Mouse (Mus musculus) embryonic fibroblast, embryonic 13.5 days (primary cell): Measurements from ENCODE around the gene Endov. TPM values are rescaled to one million over a fixed set of nuclear protein-coding genes. Genes with fewer than 3 reads are reported as not detected.
A peak's percentile ranks its signal among the peaks of the same experiment; 100 is the strongest.

Source experiments
- H3K27ac ChIP-seq: 2 replicates; pipeline ENCODE4 v1.5.1; 2012; ENCODE audit warnings: low read length, control low read depth, inconsistent platforms; ENCODE audit not compliant: insufficient read depth
- H3K4me1 ChIP-seq: 2 replicates; pipeline ENCODE4 v1.6.1; 2011; ENCODE audit warnings: low read length; ENCODE audit not compliant: control insufficient read depth, insufficient read depth
- H3K4me3 ChIP-seq: 2 replicates; pipeline ENCODE4 v1.5.1; 2011; ENCODE audit warnings: mild to moderate bottlenecking, control low read depth, low read length; ENCODE audit not compliant: insufficient read depth
- CTCF ChIP-seq: IDR thresholded peaks from 2 replicates; pipeline ENCODE4 v1.5.1; 2011; ENCODE audit warnings: mild to moderate bottlenecking, control low read depth, low read length, moderate library complexity, borderline replicate concordance; ENCODE audit not compliant: insufficient read depth
- POLR2A ChIP-seq: IDR thresholded peaks from 2 replicates; pipeline ENCODE4 v1.6.1; 2011; ENCODE audit warnings: low read depth, mild to moderate bottlenecking, control low read depth, low read length, moderate library complexity
- polyA plus RNA-seq: library from polyadenylated mRNA; stranded (reverse); fragments of >200 nt; gene quantifications from 2 replicates; pipeline ENCODE4 v1.2.4, GENCODE M21; 2011; ENCODE audit warnings: low read depth; ENCODE audit not compliant: missing spikeins, insufficient read length

Gene Endov
- polyA plus RNA-seq, 1 experiment = 15.2 TPM

GRCm38 (mm10) chr11:119516677-119517361 lies 25.7 kb downstream of the Endov start:
- H3K27ac ChIP-seq = no peak overlapping the region
- H3K4me3 ChIP-seq = no peak overlapping the region
- TF ChIP-seq POLR2A = no peak
- TF ChIP-seq CTCF = peak; percentile 23; the same call in 1 of the 2 replicates
- H3K4me1 ChIP-seq = no peaks in the 10 kb centered on the region

GRCm38 (mm10) chr11:119519387-119519786 lies 28.2 kb downstream of the Endov start:
- TF ChIP-seq CTCF = no peak
- TF ChIP-seq POLR2A = no peak
- no peak overlapping the region for H3K27ac ChIP-seq
- no peak overlapping the region for H3K4me3 ChIP-seq
- H3K4me1 ChIP-seq = no peaks in the 10 kb centered on the region

GRCm38 (mm10) chr11:119520005-119520712 lies 29.0 kb downstream of the Endov start:
- TF ChIP-seq CTCF = no peak
- no peak for TF ChIP-seq POLR2A
- no peak overlapping the region for H3K4me3 ChIP-seq
- no peaks in the 10 kb centered on the region for H3K4me1 ChIP-seq
- H3K27ac ChIP-seq = no peak overlapping the region

GRCm38 (mm10) chr11:119520713-119521063 lies 29.5 kb downstream of the Endov start:
- Histone ChIP-seq H3K4me1 (no peaks in the 10 kb centered on the region), H3K4me3 (no peak overlapping the region), H3K27ac (no peak overlapping the region)
- TF ChIP-seq CTCF (no peak), POLR2A (no peak)

GRCm38 (mm10) chr11:119521920-119522710 lies 31.0 kb downstream of the Endov start:
- Histone ChIP-seq H3K27ac (no peak overlapping the region), H3K4me1 (no peaks in the 10 kb centered on the region), H3K4me3 (no peak overlapping the region)
- TF ChIP-seq POLR2A (no peak), CTCF (no peak)

DNA sequence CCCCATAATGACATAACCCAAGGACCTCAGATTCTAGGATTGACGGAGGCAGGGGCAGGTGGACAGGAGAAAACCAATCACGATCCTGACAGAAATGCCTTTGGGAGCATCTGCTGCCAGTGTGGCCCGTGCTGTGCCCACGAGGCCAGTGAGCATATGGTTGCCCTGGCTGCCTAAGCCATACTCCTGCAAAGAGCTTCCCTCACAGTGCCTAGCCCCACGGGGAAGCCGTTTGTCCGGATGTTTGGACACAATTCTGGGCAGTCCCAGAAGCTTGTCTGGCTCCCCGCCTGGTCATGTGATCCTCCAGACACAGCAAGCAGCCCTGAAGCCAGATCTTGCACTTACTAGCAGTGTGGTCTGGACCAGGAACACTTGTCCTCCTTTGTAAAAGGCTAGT lies 31.6 kb downstream of the Endov start:
- no peak overlapping the region for H3K4me3 ChIP-seq
- no peaks in the 10 kb centered on the region for H3K4me1 ChIP-seq
- TF ChIP-seq POLR2A = no peak
- no peak for TF ChIP-seq CTCF
- no peak overlapping the region for H3K27ac ChIP-seq

DNA sequence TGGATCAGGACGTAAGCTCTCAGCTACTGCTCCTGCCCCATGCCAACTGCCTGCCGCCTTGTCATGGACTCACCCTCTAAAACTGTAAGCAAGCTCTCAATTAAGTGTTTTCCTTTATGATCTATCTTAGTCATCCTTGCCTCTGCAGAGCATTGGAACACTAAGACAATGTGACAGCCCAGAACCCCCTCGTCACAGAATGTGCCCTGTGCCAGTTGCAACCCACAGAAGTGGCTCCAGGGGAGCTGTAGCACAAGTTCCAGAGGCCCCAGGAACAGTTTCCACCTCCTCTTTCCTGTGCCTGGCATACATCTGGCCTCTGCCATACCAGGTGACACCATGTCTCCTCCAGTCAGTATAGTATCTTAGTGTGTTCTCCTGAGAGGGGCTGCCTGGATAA lies 32.2 kb downstream of the Endov start:
- Histone ChIP-seq H3K4me1 (no peaks in the 10 kb centered on the region), H3K27ac (no peak overlapping the region), H3K4me3 (no peak overlapping the region)
- TF ChIP-seq POLR2A = no peak
- no peak for TF ChIP-seq CTCF

- Histone ChIP-seq H3K4me1 (no peaks in the 10 kb centered on the region), H3K4me3 (0 out of 2 replicates have a peak overlapping the region, but pooled peaks have one; percentile 5), H3K27ac (no peak overlapping the region)
- TF ChIP-seq POLR2A = no peak
- no peak for TF ChIP-seq CTCF
These were observed 33.4 kb downstream of the Endov start for GRCm38 (mm10) chr11:119524545-119524949.

- no peak for TF ChIP-seq CTCF
- no peak for TF ChIP-seq POLR2A
- Histone ChIP-seq H3K27ac (no peak overlapping the region), H3K4me1 (no peaks in the 10 kb centered on the region), H3K4me3 (no peak overlapping the region)
These were observed 35.2 kb downstream of the Endov start for GRCm38 (mm10) chr11:119526068-119526966.

- no peaks in the 10 kb centered on the region for H3K4me1 ChIP-seq
- no peak for TF ChIP-seq POLR2A
- no peak for TF ChIP-seq CTCF
- no peak overlapping the region for H3K4me3 ChIP-seq
- H3K27ac ChIP-seq = no peak overlapping the region
These were observed 37.8 kb downstream of the Endov start for GRCm38 (mm10) chr11:119528930-119529329.
